Mouse (Mus musculus): ENCODE results near the gene Shank1. TPM values are rescaled to one million over a fixed set of nuclear protein-coding genes. Genes with fewer than 3 reads are reported as not detected.
A peak's percentile ranks its signal among the peaks of the same experiment; 100 is the strongest.
"Not testable (repeated sequence)": the region's sequence is repeated elsewhere in the genome, so short reads cannot be mapped to it uniquely, and the experiment has no call there.

Gene Shank1
- polyA plus RNA-seq (2012; rRNA removed), result 0.31 and 0.33 TPM in 2 replicates

DNA sequence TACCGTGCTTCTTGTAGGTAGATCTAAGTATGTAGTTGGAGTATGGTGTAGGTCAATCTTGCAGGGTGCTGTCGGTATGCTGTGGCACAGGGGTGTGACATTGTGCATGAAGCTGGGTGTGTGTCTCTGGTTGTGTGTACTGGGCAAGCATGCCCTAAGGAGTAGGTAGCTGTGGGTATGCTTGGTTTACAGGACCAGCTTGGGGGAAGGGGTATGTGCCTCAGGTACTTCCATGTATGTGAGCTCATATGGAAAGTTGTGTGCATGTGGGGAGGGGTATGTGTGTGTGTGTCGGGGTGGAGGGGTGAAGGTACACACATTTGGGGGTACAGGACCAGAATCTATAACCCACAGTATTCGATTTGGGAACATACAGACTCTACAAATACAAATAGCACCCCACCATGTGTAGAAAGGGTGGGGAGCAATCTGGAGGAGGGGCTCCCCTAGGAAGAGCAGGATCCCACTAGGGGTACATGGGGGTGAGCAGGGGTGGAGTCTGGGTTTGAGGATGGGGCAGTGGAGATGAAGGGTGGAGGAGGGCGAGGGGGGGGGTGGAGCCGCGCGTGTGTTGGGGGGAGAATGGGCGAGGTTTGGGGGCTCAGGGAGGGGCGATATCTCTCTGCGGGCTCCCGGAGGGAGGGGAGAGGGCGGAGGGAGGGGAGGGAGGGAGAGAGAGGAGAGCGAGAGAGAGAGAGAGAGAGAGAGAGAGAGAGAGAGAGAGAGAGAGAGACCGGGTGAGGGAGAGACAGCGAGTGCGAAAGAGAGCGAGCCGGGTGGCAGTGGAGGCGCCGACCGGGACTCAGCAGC lies at the start of gene Shank1:
Shank1 (plus strand) TSS at position 779 of the 810 bp plus-strand sequence.
- DNase-seq (ENCODE audit: low read depth), result no peak

DNA sequence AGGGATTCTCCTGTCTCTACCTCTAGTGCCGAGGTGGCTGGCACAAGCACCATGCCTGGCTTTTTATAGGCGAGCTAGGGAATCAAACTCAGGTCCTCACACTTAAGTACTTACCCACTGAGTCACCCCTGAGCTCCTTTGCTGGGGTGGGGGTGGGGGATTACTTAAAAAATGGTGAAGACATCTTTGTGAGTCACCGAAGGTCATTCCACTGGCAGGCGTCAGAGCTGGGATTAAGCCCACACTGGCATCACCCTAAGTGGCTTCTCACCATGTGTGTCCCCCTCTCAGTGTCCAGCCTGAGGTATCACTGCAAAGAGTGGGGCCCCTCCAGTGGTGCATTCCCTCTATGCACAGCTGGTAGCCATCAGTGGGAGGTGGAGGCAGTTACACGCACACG lies 49.6 kb upstream of the Shank1 start:
- no peak for DNase-seq (ENCODE audit: low read depth)

DNA sequence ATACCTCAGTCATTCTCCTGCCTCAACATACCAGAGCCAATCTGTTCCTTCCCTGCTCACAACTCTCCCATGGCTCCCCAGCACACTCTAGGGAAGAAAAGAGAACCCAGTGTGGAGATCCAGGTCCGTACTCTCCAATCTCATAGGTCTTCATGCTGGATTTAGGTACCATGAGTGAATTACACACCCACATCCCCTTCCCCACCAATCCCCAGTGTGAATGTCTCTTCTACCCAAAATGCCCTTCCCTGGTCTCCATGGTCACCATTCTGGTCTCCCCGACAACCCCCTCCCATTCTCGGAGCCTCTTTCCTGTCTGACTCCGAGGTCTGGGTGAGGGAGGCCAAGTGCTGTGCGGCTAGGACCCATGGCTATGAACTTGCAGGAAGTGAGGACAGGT lies 48.9 kb upstream of the Shank1 start, which contains the start of gene Gm15517:
Gm15517 (plus strand) TSS at position 301 of the 400 bp plus-strand sequence.
- DNase-seq (ENCODE audit: low read depth), result no peak

DNA sequence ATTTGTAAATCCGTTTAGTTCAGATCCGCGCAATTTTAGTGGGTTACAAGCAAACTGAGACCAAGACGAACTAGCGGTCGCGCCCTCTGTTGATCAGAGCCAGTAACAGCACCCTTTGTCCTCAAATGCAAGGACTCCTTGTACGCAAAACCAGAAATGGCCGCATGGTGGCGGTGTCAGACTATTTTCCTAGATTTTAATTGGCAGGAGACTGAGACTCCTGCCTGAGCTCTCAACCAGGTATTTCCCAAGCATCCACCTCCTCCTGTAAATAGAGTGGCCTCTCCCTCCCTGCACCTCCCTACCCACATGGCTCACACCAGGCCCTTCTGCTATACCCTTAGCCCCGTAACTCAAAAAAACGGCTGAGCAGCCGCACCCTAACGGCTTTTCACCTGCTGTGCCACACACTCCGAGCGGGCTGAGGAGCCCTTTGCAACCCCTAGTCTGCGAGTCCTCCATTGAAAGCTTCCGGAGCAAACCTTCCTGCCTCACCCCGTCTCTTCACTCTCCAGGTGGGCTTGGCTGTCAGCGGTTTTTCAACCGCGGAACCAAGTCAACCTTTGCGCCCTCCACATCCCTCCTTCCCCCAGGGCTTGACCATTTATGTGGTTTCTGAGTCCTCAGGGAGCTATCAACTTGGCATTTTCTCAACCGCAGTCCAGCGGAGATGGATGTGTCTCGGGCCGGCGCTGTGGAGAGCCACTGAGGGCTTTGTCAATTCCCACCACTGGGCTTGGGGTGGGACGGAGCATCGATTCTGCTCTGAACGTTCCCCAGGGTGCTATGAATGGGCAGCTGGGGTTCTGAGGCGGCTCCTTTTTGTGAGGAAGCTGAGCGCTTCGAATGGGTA lies 47.0 kb upstream of the Shank1 start:
- DNase-seq (ENCODE audit: low read depth), result peak; percentile 58

DNA sequence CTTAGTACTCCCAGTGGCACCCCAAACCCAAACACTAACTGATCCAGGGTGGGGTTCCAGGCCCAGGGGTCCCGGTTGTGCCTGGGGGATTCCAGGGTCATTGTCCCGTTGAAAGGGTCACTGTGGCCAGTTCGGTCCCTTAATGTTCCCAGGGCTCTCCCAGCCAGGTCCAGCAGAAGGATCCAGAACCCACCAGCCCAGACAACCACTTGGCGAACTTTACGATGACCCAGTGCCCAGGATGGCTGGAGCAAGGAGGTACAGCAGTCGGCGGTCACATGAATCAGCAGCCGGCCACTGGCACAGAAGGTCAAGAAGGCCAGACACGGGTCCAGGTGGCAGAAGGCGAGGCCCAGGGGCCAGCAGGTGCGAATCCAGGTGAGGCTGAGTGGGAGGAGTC lies 41.9 kb upstream of the Shank1 start:
- no peak for DNase-seq (ENCODE audit: low read depth)

DNA sequence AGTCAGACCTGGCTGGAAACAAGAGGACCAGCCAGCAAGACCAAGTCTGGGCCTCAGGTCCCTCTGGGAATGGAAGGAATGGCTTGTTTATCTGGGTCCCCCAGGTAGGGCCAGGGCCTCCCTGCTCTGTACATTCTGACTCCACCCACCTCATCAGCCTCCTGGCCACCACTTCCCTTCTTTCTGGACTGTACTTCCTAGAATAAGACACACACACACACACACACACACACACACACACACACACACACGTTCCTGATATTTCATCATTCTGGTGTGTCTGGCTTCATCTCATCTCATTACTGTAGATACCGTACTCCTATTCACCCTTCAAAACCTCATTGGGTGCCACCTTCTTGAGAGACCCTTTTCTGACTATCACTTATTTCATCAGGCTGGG lies 40.7 kb upstream of the Shank1 start:
- DNase-seq (ENCODE audit: low read depth), result no peak

DNA sequence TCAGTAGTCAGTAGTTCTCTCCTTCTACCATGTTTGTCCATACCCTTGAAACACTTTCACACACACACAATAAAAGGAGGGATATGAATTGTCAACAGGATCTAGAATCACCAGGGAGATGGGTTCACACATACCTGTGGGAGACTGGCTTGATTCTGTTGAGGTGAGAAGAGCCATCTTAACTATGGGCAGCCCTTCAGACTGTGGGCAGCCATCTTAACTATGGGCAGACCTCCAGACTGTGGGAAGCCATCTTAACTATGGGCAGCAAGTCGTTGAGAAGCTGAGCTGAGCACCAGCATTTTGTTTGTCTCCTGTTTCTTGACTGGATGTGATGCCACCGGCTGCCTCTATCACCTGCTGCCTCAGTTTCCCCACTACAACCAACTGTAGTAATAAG lies 38.7 kb upstream of the Shank1 start:
- no peak for DNase-seq (ENCODE audit: low read depth)

DNA sequence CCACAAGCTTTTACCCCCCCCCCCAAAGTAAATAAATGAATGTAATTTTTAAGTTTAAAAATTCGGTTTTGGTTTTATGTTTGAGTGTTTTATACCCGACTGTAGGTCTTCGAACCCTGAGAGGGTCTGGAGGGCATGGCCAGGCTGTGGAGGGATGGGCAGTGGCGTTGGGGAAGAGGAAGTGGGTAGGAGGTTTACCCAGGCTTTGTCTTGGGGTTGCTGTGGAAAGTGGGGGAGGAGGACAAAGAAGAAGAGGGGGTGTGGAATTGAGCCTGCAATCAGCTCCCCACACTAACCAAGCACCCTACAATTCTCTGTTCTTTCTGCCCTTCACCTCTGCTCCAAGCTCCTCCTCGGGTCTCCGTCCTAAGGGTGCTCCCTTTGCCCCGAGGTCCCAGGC lies 37.5 kb upstream of the Shank1 start:
- DNase-seq (ENCODE audit: low read depth), result no peak

DNA sequence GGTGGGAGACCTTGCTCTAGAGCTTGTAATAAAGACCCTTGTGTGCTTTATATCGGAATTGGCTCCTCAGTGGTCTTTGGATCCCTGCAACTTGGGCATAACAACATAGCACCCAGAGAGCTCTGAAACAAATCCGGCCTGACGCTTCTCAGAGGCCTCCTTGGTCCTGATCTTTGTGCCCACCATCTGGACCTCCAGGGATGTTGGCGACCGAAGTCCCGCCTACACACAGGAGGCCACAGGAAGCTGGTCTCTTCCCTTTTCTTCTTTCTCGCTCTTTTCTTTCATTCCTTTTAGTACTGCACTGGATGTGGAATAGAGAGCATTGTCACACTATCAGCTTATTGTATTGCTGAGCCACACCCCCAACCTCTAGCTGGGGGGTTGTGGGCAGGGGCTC lies 36.6 kb upstream of the Shank1 start:
- DNase-seq (ENCODE audit: low read depth), result no peak

DNA sequence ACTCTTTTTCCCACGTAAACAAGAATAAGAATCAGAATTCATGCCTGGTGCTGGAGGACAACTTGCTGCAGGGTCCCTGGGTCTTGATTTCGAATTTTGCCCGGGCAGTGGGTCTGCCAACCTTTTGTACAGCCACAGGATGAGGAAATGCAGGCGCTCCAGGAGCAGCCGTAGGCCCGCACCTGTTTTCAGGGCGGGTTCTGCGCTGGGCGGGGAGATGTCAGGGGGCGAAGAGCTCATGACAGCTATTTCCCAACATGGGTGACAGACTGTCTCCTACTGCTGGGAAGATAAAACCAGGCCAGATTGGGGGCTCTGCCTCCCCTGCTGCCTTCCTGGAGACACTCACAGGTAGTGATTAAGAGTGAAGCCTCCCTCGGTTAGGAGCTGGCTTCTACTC lies 36.0 kb upstream of the Shank1 start:
- no peak for DNase-seq (ENCODE audit: low read depth)

DNA sequence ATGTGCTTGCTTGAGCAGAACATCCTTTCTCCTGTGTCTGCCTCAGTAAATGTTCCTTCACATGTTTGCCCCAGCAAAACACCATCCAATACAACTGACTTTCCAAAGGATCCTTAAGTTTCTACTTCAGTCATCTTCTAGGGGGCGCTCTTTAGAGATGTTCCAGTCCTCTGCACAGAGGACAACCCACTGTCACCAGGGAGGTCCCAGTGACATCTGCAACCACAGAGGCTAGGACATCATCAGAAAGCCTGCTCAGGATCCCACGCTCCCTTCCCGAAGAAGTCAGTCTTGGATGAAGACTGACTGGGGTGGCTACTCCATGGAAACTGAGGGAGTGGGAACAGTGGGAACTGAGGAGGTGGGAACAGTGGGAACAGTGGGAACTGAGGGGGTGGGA lies 34.5 kb upstream of the Shank1 start:
- DNase-seq (ENCODE audit: low read depth), result no peak

DNA sequence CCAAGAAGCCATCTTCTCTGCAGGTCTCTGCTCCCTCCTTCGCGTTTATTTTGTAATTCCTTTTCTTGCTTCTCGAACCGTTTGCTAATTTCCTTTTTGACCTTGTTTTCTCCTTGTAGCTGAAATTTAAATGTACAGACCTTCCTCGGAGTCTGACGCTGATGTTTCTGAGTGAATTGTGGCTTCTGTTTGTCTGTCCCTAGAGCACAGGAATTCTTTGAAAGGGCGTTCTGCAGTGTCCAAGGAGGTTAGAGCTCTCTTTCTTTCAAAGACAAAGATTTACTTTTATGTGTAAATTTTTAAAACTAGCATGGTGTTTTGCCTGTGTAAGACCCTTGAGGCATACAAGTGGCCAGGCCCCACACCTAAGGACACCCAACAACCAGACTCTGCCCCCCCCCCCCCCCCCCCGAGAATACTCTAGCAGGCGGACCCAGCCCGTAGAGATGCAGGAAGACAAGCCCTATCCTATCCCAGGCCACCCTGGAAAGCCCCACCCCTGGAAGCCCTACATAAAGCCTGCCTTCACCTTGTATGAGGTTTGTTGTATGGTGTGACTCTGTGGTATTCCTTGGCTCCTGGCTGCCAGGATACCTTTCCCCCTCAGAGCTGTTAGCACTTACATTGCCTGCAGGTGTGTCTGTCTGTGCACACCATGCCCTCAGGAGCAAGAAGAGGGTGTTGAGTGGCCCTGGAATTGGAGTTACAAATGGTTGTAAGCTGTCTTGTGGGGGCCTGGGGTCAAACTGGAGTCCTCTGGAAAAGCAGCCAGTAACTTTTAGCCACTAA lies 33.4 kb upstream of the Shank1 start:
- no peak for DNase-seq (ENCODE audit: low read depth)

DNA sequence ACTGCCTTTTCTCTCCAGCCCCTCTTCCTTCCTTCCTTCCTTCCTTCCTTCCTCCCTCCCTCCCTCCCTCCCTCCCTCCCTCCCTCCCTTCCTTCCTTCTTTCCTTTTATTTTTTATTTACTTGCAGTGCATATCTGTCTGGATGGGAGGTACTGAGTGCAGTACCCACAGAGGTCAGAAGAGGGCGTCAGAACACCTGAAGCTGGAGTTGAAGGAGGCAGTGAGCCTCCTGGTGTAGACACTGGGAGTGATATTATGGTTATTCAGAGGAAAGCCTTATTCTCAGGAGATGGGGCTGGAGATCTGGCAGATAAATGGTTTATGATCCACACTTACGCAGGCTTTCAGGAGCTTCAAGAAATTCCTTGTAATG lies 32.8 kb upstream of the Shank1 start:
- no peak for DNase-seq (ENCODE audit: low read depth)

DNA sequence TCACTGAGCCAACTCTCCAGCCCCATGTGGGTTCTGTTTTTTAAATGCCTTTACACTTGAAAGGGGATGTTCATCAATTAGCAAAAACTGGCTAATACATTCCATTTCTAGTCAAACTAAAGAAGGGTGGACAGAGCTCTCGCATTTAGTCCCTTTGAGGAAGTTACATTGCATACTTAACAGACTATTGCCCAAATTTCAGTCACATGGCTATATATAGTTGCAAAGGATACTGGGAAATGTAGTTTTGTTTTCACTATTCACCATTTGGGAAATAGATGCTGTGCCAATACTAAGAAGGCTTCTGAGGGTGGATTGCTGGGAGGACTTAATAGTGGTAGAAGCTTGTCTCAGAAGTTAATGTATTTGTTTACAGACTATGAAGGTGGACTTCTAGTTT lies 29.1 kb upstream of the Shank1 start:
- DNase-seq (ENCODE audit: low read depth), result no peak

DNA sequence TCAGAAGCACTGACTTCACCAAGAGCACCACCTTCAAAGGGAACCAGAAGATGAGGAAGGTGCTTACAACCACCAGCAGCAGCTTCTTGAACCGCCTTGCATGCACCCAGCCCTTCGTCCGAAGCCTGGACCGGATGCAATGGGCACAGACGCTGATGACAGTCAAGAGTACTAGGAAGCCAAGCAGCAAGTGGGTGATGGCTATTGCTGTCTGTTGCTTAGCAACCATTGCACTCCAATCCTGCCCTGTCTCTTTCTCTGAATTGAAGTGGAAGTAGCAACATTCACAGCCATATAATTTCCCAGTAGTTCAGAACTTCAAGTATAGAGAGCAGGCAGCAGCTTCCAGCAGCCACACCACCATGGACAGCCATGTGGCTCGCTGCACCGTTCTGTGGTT lies 28.5 kb upstream of the Shank1 start:
- DNase-seq (ENCODE audit: low read depth), result no peak

DNA sequence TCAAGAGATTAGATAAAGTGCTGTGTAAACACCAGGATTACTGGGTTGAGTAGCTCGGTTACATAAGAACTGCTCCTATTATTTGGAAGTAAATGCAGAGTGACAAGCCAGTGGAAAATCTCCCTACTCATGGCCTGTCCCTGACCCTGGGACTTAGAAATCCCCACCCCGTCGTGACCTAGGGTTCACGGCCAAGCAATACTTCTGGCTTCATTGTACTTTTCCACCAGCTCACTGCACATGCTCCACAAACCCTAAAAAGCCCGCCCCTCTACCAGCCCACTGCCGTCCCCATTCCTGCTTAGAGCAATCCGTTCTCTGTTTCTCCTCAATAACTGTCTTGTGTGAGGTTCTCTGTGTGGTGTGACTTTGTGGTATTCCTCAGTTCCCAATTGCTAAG lies 22.3 kb upstream of the Shank1 start:
- no peak for DNase-seq (ENCODE audit: low read depth)

DNA sequence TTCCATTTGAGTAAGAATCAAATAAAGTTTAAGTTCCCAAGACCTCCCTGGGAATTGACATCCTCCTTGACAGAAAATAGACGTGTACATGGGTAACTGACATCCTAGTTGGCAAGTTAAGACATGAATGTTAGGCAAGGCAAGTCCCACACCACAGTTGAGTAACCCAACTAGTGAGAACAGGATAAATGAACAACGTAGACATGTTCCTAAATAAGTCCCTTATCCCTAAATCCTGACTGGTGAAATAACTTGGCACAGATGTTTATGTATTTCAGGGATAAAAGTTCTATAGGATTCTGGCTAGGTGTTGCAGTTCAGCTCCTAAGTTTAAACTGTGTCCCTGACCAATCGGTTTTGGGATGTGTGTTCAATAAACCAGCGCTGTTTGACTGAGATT lies 19.1 kb upstream of the Shank1 start:
- peak; percentile 88 for DNase-seq (ENCODE audit: low read depth)

DNA sequence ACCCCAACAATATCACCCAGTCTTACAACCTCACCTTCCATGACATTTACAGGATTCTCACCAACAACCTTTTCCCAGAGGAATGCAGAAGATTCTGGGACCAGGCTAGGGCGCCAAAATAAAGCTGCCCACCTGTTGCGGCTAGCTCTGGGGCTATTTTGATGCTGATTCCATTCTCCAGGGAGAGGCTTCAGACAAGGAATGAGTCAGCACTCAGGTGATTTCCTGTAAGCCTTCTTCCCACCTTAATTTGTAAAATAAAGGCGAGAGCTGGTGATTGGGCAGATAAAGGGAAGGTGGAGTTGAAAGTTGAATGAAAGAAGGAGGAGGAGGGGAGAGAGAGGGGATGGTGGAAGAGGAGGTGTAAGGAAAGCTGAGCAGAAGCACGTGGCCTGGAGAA lies 18.6 kb upstream of the Shank1 start:
- no peak for DNase-seq (ENCODE audit: low read depth)

DNA sequence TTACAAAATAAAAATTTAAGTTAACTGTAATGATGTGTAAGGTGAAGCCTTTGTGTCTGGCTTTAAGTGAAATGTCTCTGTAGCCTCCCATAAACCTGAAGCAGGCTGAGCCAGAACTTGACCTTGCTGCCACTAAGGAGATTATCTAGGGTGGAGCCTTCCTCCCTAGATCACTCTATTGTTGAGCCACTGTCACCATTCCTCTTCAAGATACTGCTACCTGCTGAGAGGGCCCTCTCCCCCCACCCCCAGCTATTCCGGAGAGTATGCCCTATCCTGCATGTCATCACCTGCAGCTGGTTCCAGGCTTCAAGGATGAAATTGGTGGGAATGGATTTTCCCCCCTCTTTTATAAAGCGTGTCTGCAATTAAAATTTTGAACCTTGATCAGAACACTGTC lies 12.6 kb upstream of the Shank1 start:
- DNase-seq (ENCODE audit: low read depth), result not testable (repeated sequence)

DNA sequence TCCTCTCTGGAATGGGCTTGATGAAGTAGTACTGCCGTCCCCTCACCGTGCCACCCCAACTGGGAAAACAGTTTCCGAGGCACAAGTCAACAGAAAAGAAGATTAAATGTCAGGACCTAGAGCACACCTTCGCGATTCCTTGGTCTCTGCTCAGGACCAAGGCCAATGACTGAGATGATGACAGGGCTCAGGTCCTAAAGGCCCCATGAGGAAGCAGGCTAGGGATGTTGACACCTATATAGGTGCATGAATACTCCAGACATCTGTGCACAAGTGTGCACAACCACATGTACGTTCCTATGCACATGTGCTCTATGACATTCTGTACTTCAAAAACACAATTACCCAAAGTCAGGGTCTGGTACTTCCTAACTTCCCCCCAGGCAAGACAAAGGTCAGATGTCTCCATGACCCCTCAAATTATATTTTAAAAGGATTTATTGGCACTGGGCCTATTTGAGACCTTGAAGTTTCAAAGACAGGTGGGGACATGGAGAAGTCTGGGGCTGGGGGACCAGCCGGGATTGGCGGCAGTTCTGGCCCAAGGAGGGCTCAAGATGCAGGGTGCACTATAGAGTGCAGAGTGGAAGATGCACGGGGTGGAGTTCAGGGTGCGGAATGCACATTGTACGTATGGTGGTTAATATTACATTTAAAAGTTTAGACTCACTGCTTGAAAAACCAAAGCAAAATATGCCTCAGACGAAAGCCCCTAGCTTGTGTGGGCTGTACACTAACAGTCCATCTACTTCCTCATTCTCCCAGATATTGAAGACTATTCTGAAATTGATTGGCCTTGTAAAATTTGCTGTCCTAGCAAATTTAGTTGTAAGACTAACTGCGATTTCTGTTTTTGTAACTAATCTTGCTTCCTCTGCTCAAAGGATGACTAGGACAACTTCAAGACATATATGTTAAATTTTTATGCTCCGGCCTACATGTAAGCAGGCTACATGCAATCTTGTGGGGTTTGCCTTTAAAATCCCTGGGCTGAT lies 6.4 kb upstream of the Shank1 start:
- DNase-seq (ENCODE audit: low read depth), result no peak

DNA sequence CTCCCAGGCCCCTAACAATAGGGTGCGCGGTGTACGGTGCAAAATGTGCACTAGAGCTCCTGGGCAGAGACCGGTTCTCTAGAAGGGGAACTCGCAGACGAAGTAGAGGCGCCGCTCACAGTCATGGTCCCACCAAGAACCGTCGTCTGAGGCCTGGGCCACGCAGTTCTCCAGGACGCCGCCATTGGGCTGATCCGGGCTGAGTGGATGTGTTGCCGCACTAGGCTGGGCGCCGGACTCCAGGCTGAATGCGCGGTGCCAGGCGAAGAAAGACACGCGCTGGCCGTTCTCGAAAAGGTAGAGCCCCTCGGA lies 5.6 kb upstream of the Shank1 start:
- DNase-seq (ENCODE audit: low read depth), result no peak
